Comparison of ENCODE assay signal across 10 mouse cellular contexts in genomic region chr6:72656053-72656442, GRCm38 (mm10). TPM values are rescaled to one million over a fixed set of nuclear protein-coding genes. Genes with fewer than 3 reads are reported as not detected.
DNase-seq lines count a peak whose midpoint lies in the region; ATAC-seq lines count a peak whose summit lies in the region.
"Had no signal": no experiment of that assay in that cellular context is flagged by ENCODE, and none has a peak within 500 bp of the region (broad histone marks: within the 10 kb centered on the region; RNA-seq: fewer than 3 reads in every experiment).

No protein-coding gene starts in this region.

- peak overlapping the region; percentile 87 for H3K27ac ChIP-seq in heart, embryonic 15.5 days
- no peak overlapping the region for H3K27ac ChIP-seq in midbrain, embryonic 13.5 days
- no peak overlapping the region for H3K27ac ChIP-seq in midbrain, embryonic 11.5 days (ENCODE audit: low read depth, low read length)
- peak overlapping the region; percentile 88 for H3K27ac ChIP-seq in intestine, embryonic 16.5 days (ENCODE audit: low read length)

- H3K27me3 ChIP-seq in heart, embryonic 15.5 days: no peaks in the 10 kb centered on the region
- no peaks in the 10 kb centered on the region for H3K27me3 ChIP-seq in midbrain, embryonic 13.5 days
- no peaks in the 10 kb centered on the region for H3K27me3 ChIP-seq in midbrain, embryonic 11.5 days (ENCODE audit: control insufficient read depth, insufficient read depth, low read length)
- no peaks in the 10 kb centered on the region for H3K27me3 ChIP-seq in intestine, embryonic 16.5 days (replicated peaks; ENCODE audit: control insufficient read depth, insufficient read depth, low read length)

- 82% methylated on average over 7 of the region's 7 CpGs for WGBS in heart, embryonic 15.5 days
- 91% methylated on average over 7 of the region's 7 CpGs for WGBS in midbrain, embryonic 13.5 days
- WGBS in midbrain, embryonic 11.5 days: 85% methylated on average over 7 of the region's 7 CpGs
- WGBS in intestine, embryonic 16.5 days: 65% methylated on average over 7 of the region's 7 CpGs

- H3K9ac ChIP-seq in heart, embryonic 15.5 days: no peak overlapping the region
- no peak overlapping the region for H3K9ac ChIP-seq in midbrain, embryonic 13.5 days (replicated peaks)
- no peak overlapping the region for H3K9ac ChIP-seq in midbrain, embryonic 11.5 days (ENCODE audit: low read length)
- no peak overlapping the region for H3K9ac ChIP-seq in intestine, embryonic 16.5 days (ENCODE audit: low read depth, low read length)

- ATAC-seq in heart, embryonic 15.5 days (replicated peaks; ENCODE audit: insufficient number of reproducible peaks, insufficient read depth, low FRiP score, low read depth): no peak
- ATAC-seq in midbrain, embryonic 13.5 days: peak; percentile 11; the same call in 1 of the 2 replicates
- ATAC-seq in midbrain, embryonic 11.5 days (ENCODE audit: low FRiP score): no peak
- 0 out of 2 replicates have a peak, but pooled peaks have one; percentile 9 for ATAC-seq in intestine, embryonic 16.5 days

- H3K4me2 ChIP-seq in heart, embryonic 15.5 days: no peak overlapping the region; the same call in 1 of the 2 replicates
- no peak overlapping the region for H3K4me2 ChIP-seq in midbrain, embryonic 13.5 days (replicated peaks)
- no peak overlapping the region for H3K4me2 ChIP-seq in midbrain, embryonic 11.5 days
- no peak overlapping the region for H3K4me2 ChIP-seq in intestine, embryonic 16.5 days (ENCODE audit: low read depth, low read length)

- H3K4me1 ChIP-seq in heart, embryonic 15.5 days (replicated peaks): peaks cover 35% of the 10 kb centered on the region
- H3K4me1 ChIP-seq in midbrain, embryonic 13.5 days (replicated peaks): peaks cover 19% of the 10 kb centered on the region
- H3K4me1 ChIP-seq in midbrain, embryonic 11.5 days (ENCODE audit: control insufficient read depth, insufficient read depth, low read length): peaks cover 14% of the 10 kb centered on the region
- peaks cover 44% of the 10 kb centered on the region for H3K4me1 ChIP-seq in intestine, embryonic 16.5 days (ENCODE audit: control insufficient read depth, insufficient read depth, low read length)

- H3K9me3 ChIP-seq in heart, embryonic 15.5 days (replicated peaks): no peaks in the 10 kb centered on the region
- H3K9me3 ChIP-seq in midbrain, embryonic 13.5 days: no peaks in the 10 kb centered on the region
- no peaks in the 10 kb centered on the region for H3K9me3 ChIP-seq in midbrain, embryonic 11.5 days (ENCODE audit: control insufficient read depth, low read length)
- H3K9me3 ChIP-seq in intestine, embryonic 16.5 days (ENCODE audit: control insufficient read depth, low read length): no peaks in the 10 kb centered on the region

- no peaks in the 10 kb centered on the region for H3K36me3 ChIP-seq in heart, embryonic 15.5 days
- no peaks in the 10 kb centered on the region for H3K36me3 ChIP-seq in midbrain, embryonic 13.5 days
- H3K36me3 ChIP-seq in midbrain, embryonic 11.5 days (ENCODE audit: control insufficient read depth, insufficient read depth, low read length): no peaks in the 10 kb centered on the region
- no peaks in the 10 kb centered on the region for H3K36me3 ChIP-seq in intestine, embryonic 16.5 days (ENCODE audit: control insufficient read depth, insufficient read depth, low read length)

- no peak for DNase-seq in heart, postnatal 25 days (ENCODE audit: low spot score)
- DNase-seq in midbrain, embryonic 11.5 days (ENCODE audit: low spot score, missing footprints): no peak
- DNase-seq in frontal cortex, adult 2 months (ENCODE audit: extremely low spot score in 1 of 2, low spot score in 1 of 2): no peak
- DNase-seq in retina, embryonic 14.5 days (ENCODE audit: low spot score): no peak
- DNase-seq in right cerebral cortex, postnatal 36 days (ENCODE audit: low spot score in 2 of 2): no peak
- DNase-seq: cerebellum, adult 11 months; right cerebral cortex, adult 18-20 months had no signal

- intact Hi-C loops in heart, postnatal 25 days (cut with DNase I): no loop called here

- no peak overlapping the region for H3K4me3 ChIP-seq in heart, embryonic 15.5 days
- no peak overlapping the region for H3K4me3 ChIP-seq in midbrain, embryonic 13.5 days (replicated peaks)
- no peak overlapping the region for H3K4me3 ChIP-seq in midbrain, embryonic 11.5 days (ENCODE audit: low read depth, low read length)
- H3K4me3 ChIP-seq in intestine, embryonic 16.5 days (ENCODE audit: low read length): no peak overlapping the region

RNA-seq across cellular contexts. Expression of gene Tgoln1, which starts 39.2 kb away (rescaled TPM):
- 22.7 and 24.4 TPM in 2 replicates for polyA plus RNA-seq in heart, embryonic 15.5 days (2015; fragmentation: Nextera tagmentation; extraction: Ambion mirVana)
- total RNA-seq in heart, postnatal 25 days (2021): 10 to 100 TPM; 46.3 to 50.5 TPM
- polyA plus RNA-seq in midbrain, embryonic 13.5 days (2015; fragmentation: Nextera tagmentation; extraction: Ambion mirVana): 39.6 and 41.2 TPM in 2 replicates
- 48.7 and 48.9 TPM in 2 replicates for polyA plus RNA-seq in midbrain, embryonic 11.5 days (2014; fragmentation: Nextera tagmentation; extraction: Ambion mirVana)
- polyA plus RNA-seq in intestine, embryonic 16.5 days (2015; fragmentation: Nextera tagmentation; extraction: Ambion mirVana): 48.8 and 57.5 TPM in 2 replicates
- polyA plus RNA-seq in frontal cortex, adult 2 months (2012; rRNA removed): 60.7 and 68.7 TPM in 2 replicates

RNA-seq across cellular contexts. Expression of gene Retsat, which starts 57.8 kb away (rescaled TPM):
- 19.8 and 21.4 TPM in 2 replicates for polyA plus RNA-seq in heart, embryonic 15.5 days (2015; fragmentation: Nextera tagmentation; extraction: Ambion mirVana)
- total RNA-seq in heart, postnatal 25 days (2021): 100 to 1,000 TPM; 155 to 157 TPM
- polyA plus RNA-seq in midbrain, embryonic 13.5 days (2015; fragmentation: Nextera tagmentation; extraction: Ambion mirVana): 5.0 and 6.2 TPM in 2 replicates
- 5.0 and 6.8 TPM in 2 replicates for polyA plus RNA-seq in midbrain, embryonic 11.5 days (2014; fragmentation: Nextera tagmentation; extraction: Ambion mirVana)
- polyA plus RNA-seq in intestine, embryonic 16.5 days (2015; fragmentation: Nextera tagmentation; extraction: Ambion mirVana): 41.1 and 44.0 TPM in 2 replicates
- 10.1 TPM in 2 replicates for polyA plus RNA-seq in frontal cortex, adult 2 months (2012; rRNA removed)

RNA-seq across cellular contexts. Expression of gene Elmod3, which starts 57.8 kb away (rescaled TPM):
- 12.3 and 13.5 TPM in 2 replicates for polyA plus RNA-seq in heart, embryonic 15.5 days (2015; fragmentation: Nextera tagmentation; extraction: Ambion mirVana)
- total RNA-seq in heart, postnatal 25 days (2021): 10 to 100 TPM; 11.3 to 19.8 TPM
- 15.7 and 16.5 TPM in 2 replicates for polyA plus RNA-seq in midbrain, embryonic 13.5 days (2015; fragmentation: Nextera tagmentation; extraction: Ambion mirVana)
- polyA plus RNA-seq in midbrain, embryonic 11.5 days (2014; fragmentation: Nextera tagmentation; extraction: Ambion mirVana): 15.4 and 17.4 TPM in 2 replicates
- 15.6 and 15.8 TPM in 2 replicates for polyA plus RNA-seq in intestine, embryonic 16.5 days (2015; fragmentation: Nextera tagmentation; extraction: Ambion mirVana)
- polyA plus RNA-seq in frontal cortex, adult 2 months (2012; rRNA removed): 24.0 and 25.0 TPM in 2 replicates

Comparison
In these comparisons a context has a peak if more than half of its experiments do, and no peak if none do; other contexts are left out.
1. ATAC-seq: peak in midbrain, embryonic 13.5 days (single experiment) and intestine, embryonic 16.5 days (single experiment); none in heart, embryonic 15.5 days (single experiment) and midbrain, embryonic 11.5 days (single experiment).
2. H3K27ac ChIP-seq: peak in heart, embryonic 15.5 days (single experiment) and intestine, embryonic 16.5 days (single experiment); none in midbrain, embryonic 13.5 days (single experiment) and midbrain, embryonic 11.5 days (single experiment).